Mouse (Mus musculus): ENCODE measurements at regions not wholly inside any gene's neighbourhood (a gene's known extent, or its start where the extent isn't known, plus 50 kb on each side); places are given as distances from the start of the nearest gene placed in this dataset.

- H3K4me3 ChIP-seq (replicated peaks), result no peak overlapping the region
- no peaks in the 10 kb centered on the region for H3K36me3 ChIP-seq (replicated peaks)
- H3K9me3 ChIP-seq (replicated peaks), result no peaks in the 10 kb centered on the region
- H3K4me2 ChIP-seq, result no peak overlapping the region
- H3K4me1 ChIP-seq (replicated peaks), result no peaks in the 10 kb centered on the region
- H3K27me3 ChIP-seq, result no peaks in the 10 kb centered on the region
- no peak overlapping the region for H3K27ac ChIP-seq (replicated peaks)
- WGBS (ENCODE audit: insufficient replicate concordance), result 42% methylated on average over 4 of the region's 4 CpGs
- no peak overlapping the region for H3K9ac ChIP-seq
- ATAC-seq (ENCODE audit: insufficient read depth), result no peak
These were observed 440.9 kb downstream of the Tns1 start for GRCm38 (mm10) chr1:73683132-73683888.

DNA sequence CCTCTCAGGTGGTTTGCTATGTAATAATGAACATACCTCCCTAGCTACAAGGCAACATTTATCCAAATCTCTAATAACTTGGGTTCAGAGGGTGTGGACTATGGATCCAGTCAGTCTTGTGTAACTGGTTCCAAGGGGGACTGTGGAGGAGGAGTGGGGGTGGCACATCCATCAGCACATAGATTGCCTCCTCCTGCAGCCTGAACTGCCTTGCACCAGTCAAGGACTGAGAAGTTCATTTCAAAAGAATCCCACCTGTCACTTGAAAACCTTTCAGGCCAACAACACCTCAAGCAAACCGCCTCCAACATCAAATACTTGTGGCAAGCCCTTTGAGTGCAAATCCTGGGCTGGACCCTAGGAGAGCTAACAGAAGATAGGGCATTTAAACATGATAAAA is 442.6 kb downstream of the Tns1 start:
- ATAC-seq (ENCODE audit: insufficient read depth), result no peak
- no peak overlapping the region for H3K4me3 ChIP-seq (replicated peaks)
- no peak overlapping the region for H3K4me2 ChIP-seq
- H3K4me1 ChIP-seq (replicated peaks), result no peaks in the 10 kb centered on the region
- no peaks in the 10 kb centered on the region for H3K9me3 ChIP-seq (replicated peaks)
- no peaks in the 10 kb centered on the region for H3K27me3 ChIP-seq
- H3K9ac ChIP-seq, result no peak overlapping the region
- H3K27ac ChIP-seq (replicated peaks), result no peak overlapping the region
- 31% methylated on average over 1 of the region's 1 CpGs for WGBS (ENCODE audit: insufficient replicate concordance)
- H3K36me3 ChIP-seq (replicated peaks), result no peaks in the 10 kb centered on the region

DNA sequence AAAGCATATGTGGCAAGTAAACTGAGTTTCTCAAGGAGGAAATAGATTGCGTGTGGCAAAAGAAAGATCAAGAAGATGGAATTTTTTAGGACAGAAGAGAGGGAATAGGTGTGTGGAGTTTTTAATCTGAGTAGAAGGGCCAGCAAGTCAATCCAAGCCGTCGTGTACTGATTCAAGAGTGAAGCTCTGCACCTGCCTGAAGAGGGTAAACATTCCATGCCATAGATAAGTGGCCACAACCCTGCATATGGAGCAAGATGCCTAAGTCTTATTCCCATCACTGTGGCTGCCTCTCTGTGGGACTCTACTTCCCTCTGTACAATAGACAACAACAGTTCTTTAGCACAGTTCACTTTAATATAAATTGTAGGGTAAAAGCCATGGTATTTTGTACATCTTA is 443.4 kb downstream of the Tns1 start:
- H3K27me3 ChIP-seq, result no peaks in the 10 kb centered on the region
- 51% methylated on average over 3 of the region's 3 CpGs for WGBS (ENCODE audit: insufficient replicate concordance)
- H3K9ac ChIP-seq, result no peak overlapping the region
- H3K27ac ChIP-seq (replicated peaks), result no peak overlapping the region
- H3K4me2 ChIP-seq, result no peak overlapping the region
- ATAC-seq (ENCODE audit: insufficient read depth), result no peak
- no peaks in the 10 kb centered on the region for H3K9me3 ChIP-seq (replicated peaks)
- H3K36me3 ChIP-seq (replicated peaks), result no peaks in the 10 kb centered on the region
- no peak overlapping the region for H3K4me3 ChIP-seq (replicated peaks)
- H3K4me1 ChIP-seq (replicated peaks), result no peaks in the 10 kb centered on the region

DNA sequence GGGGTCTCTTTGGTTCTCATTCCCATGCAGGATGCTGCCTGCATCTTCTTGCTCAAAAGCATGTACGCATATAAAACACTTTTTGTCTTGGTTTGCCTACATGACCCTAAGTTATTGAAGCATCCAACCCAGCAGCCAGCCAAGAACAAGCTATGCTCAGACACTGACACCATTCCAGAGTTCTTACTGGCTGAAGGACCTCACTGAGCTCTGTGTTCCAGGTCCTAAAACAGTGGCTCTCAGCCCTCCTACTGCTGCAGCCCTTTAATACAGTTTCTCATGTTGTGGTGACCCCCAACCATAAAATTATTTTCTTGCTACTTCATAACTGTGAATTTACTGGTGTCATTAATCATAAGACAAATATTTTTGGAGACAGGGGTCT is 450.4 kb downstream of the Tns1 start:
- ATAC-seq (ENCODE audit: insufficient read depth), result no peak
- no peak overlapping the region for H3K4me3 ChIP-seq (replicated peaks)
- H3K27me3 ChIP-seq, result no peaks in the 10 kb centered on the region
- no peak overlapping the region for H3K4me2 ChIP-seq
- H3K27ac ChIP-seq (replicated peaks), result no peak overlapping the region
- H3K9me3 ChIP-seq (replicated peaks), result no peaks in the 10 kb centered on the region
- no peaks in the 10 kb centered on the region for H3K4me1 ChIP-seq (replicated peaks)
- no peaks in the 10 kb centered on the region for H3K36me3 ChIP-seq (replicated peaks)
- H3K9ac ChIP-seq, result no peak overlapping the region
- 63% methylated on average over 1 of the region's 1 CpGs for WGBS (ENCODE audit: insufficient replicate concordance)

GRCm38 (mm10) chr1:73673191-73673850 is 450.9 kb downstream of the Tns1 start:
- H3K36me3 ChIP-seq (replicated peaks), result no peaks in the 10 kb centered on the region
- no peak for ATAC-seq (ENCODE audit: insufficient read depth)
- H3K9ac ChIP-seq, result no peak overlapping the region
- H3K4me1 ChIP-seq (replicated peaks), result no peaks in the 10 kb centered on the region
- H3K9me3 ChIP-seq (replicated peaks), result no peaks in the 10 kb centered on the region
- no peaks in the 10 kb centered on the region for H3K27me3 ChIP-seq
- no peak overlapping the region for H3K4me3 ChIP-seq (replicated peaks)
- no peak overlapping the region for H3K27ac ChIP-seq (replicated peaks)
- H3K4me2 ChIP-seq, result no peak overlapping the region
- WGBS (ENCODE audit: insufficient replicate concordance), result 43% methylated on average over 4 of the region's 4 CpGs

DNA sequence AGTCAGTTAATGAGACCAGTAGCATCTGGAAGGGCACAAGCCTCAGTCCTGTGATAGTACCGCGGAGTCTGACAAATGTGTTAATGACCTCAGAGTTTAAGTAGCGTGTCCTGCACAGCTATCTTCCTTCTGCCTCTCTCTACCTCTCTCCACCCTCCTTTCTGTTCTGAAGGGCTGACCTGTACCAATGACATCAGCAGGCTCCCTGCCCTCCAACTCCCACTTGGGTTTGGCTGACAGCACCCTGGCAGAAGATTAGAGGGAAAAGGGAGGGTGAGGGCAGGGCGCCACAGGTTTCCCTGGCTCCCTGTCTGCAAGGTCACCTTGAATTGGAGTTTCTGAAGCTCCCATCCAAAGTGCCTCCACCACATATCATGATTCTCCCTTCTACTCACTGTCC is 452.0 kb downstream of the Tns1 start:
- Histone ChIP-seq H3K27me3 (no peaks in the 10 kb centered on the region), H3K9me3 (replicated peaks) (no peaks in the 10 kb centered on the region), H3K9ac (no peak overlapping the region), H3K36me3 (replicated peaks) (no peaks in the 10 kb centered on the region), H3K4me2 (no peak overlapping the region), H3K4me1 (replicated peaks) (no peaks in the 10 kb centered on the region), H3K27ac (replicated peaks) (no peak overlapping the region), H3K4me3 (replicated peaks) (no peak overlapping the region)
- 66% methylated on average over 4 of the region's 4 CpGs for WGBS (ENCODE audit: insufficient replicate concordance)
- no peak for ATAC-seq (ENCODE audit: insufficient read depth)

DNA sequence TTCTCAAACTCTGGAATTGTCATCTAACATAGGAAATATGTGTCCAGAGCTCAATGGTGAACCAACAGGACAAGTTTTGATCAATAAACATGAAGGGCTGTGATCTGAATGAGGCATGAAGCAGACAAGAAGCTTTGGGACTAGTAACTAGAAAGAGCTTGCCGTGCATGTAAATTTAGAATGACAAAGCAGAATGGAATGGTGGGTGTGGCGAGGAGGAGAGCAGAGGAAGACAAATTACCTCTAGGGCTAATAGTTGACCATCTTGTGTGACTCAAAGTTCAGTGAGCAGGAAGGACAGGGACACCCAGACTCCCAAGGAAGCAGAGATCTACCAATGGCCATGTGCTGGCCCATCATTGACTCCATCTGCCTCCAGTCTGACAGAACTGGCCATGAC is 455.6 kb downstream of the Tns1 start:
- Histone ChIP-seq H3K4me3 (replicated peaks) (no peak overlapping the region), H3K36me3 (replicated peaks) (no peaks in the 10 kb centered on the region), H3K9ac (no peak overlapping the region), H3K27me3 (no peaks in the 10 kb centered on the region), H3K27ac (replicated peaks) (no peak overlapping the region), H3K9me3 (replicated peaks) (no peaks in the 10 kb centered on the region), H3K4me2 (no peak overlapping the region), H3K4me1 (replicated peaks) (no peaks in the 10 kb centered on the region)
- 56% methylated on average over 2 of the region's 2 CpGs for WGBS (ENCODE audit: insufficient replicate concordance)
- ATAC-seq (ENCODE audit: insufficient read depth), result no peak

- WGBS (ENCODE audit: insufficient replicate concordance), result 26% methylated on average over 1 of the region's 1 CpGs
- no peak for ATAC-seq (ENCODE audit: insufficient read depth)
- no peak overlapping the region for H3K4me3 ChIP-seq (replicated peaks)
- H3K4me1 ChIP-seq (replicated peaks), result no peaks in the 10 kb centered on the region
- H3K9me3 ChIP-seq (replicated peaks), result no peaks in the 10 kb centered on the region
- H3K9ac ChIP-seq, result no peak overlapping the region
- H3K36me3 ChIP-seq (replicated peaks), result no peaks in the 10 kb centered on the region
- H3K27me3 ChIP-seq, result no peaks in the 10 kb centered on the region
- H3K27ac ChIP-seq (replicated peaks), result no peak overlapping the region
- H3K4me2 ChIP-seq, result no peak overlapping the region
These were observed 460.7 kb downstream of the Tns1 start for GRCm38 (mm10) chr1:73663546-73663945.

GRCm38 (mm10) chr1:73645011-73645410 is 479.2 kb downstream of the Tns1 start:
- Histone ChIP-seq H3K4me3 (replicated peaks) (no peak overlapping the region), H3K4me1 (replicated peaks) (no peaks in the 10 kb centered on the region), H3K9ac (no peak overlapping the region), H3K27me3 (no peaks in the 10 kb centered on the region), H3K36me3 (replicated peaks) (no peaks in the 10 kb centered on the region), H3K27ac (replicated peaks) (no peak overlapping the region), H3K9me3 (replicated peaks) (no peaks in the 10 kb centered on the region), H3K4me2 (no peak overlapping the region)
- no peak for ATAC-seq (ENCODE audit: insufficient read depth)
- WGBS (ENCODE audit: insufficient replicate concordance), result 61% methylated on average over 3 of the region's 3 CpGs

DNA sequence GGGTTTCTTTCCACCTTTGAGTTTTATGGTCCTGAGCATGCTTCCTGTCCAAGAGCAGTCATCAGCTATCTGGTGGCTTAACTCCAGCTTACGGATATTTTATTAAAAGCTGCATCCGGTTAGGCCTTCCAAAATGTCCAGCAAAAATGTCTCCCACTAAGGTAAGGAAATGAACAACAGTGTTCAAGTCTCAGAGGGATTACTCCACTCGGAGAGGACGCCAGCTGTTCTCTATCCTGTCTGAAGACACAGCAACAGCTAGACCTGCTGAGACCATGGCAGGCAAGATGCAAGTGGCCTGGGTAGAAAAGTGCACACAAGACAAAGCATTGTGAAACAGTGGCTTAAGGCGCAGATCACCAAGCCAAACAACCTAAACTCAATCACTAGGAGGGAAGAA is 479.9 kb downstream of the Tns1 start:
- Histone ChIP-seq H3K4me1 (replicated peaks) (no peaks in the 10 kb centered on the region), H3K36me3 (replicated peaks) (no peaks in the 10 kb centered on the region), H3K4me3 (replicated peaks) (no peak overlapping the region), H3K4me2 (no peak overlapping the region), H3K27ac (replicated peaks) (no peak overlapping the region), H3K9me3 (replicated peaks) (no peaks in the 10 kb centered on the region), H3K9ac (no peak overlapping the region), H3K27me3 (no peaks in the 10 kb centered on the region)
- WGBS (ENCODE audit: insufficient replicate concordance), result 59% methylated on average over 5 of the region's 5 CpGs
- ATAC-seq (ENCODE audit: insufficient read depth), result no peak

DNA sequence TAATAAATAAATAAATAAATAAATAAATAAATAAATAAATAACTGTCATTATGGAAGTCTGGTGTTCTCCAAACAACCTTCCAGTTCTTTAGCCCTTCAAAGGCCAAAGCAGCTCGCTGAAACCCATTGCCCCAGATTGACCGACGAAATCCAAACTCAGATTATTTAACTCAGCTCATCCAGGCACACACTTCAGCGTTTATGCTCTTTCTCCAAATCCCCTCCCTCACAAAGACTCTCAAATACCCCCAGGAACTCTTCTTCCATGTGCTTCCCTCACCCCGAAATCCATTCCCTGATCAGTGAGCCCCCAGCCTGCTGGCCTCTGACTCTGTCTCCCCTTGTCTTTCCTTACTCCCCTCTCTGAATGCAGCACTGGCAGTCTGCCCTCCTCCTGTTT is 480.8 kb downstream of the Tns1 start:
- H3K4me2 ChIP-seq, result no peak overlapping the region
- no peak overlapping the region for H3K9ac ChIP-seq
- 59% methylated on average over 5 of the region's 5 CpGs for WGBS (ENCODE audit: insufficient replicate concordance)
- H3K27me3 ChIP-seq, result no peaks in the 10 kb centered on the region
- no peak for ATAC-seq (ENCODE audit: insufficient read depth)
- no peaks in the 10 kb centered on the region for H3K36me3 ChIP-seq (replicated peaks)
- no peak overlapping the region for H3K4me3 ChIP-seq (replicated peaks)
- H3K27ac ChIP-seq (replicated peaks), result no peak overlapping the region
- H3K4me1 ChIP-seq (replicated peaks), result no peaks in the 10 kb centered on the region
- H3K9me3 ChIP-seq (replicated peaks), result no peaks in the 10 kb centered on the region

GRCm38 (mm10) chr1:73642691-73643109 is 481.5 kb downstream of the Tns1 start:
- WGBS (ENCODE audit: insufficient replicate concordance), result 42% methylated on average over 7 of the region's 7 CpGs
- Histone ChIP-seq H3K4me1 (replicated peaks) (no peaks in the 10 kb centered on the region), H3K4me2 (no peak overlapping the region), H3K4me3 (replicated peaks) (no peak overlapping the region), H3K36me3 (replicated peaks) (no peaks in the 10 kb centered on the region), H3K27ac (replicated peaks) (no peak overlapping the region), H3K27me3 (no peaks in the 10 kb centered on the region), H3K9ac (no peak overlapping the region), H3K9me3 (replicated peaks) (no peaks in the 10 kb centered on the region)
- no peak for ATAC-seq (ENCODE audit: insufficient read depth)

Measured in liver, embryonic 15.5 days (tissue).